Mouse (Mus musculus) adrenal gland, adult 8-10 months (tissue): ENCODE data around the gene 4930505A04Rik. TPM values are rescaled to one million over a fixed set of nuclear protein-coding genes. Genes with fewer than 3 reads are reported as not detected.
"Not testable (repeated sequence)": the region's sequence is repeated elsewhere in the genome, so short reads cannot be mapped to it uniquely, and the experiment has no call there.

Experiments
- DNase-seq: peaks from one replicate; pipeline ENCODE4 v3.0.0; 2022
- total RNA-seq, 4 experiments: library from RNA; stranded (reverse); gene quantifications; 2 replicates each; pipeline ENCODE4 v1.2.4; 2022

4930505A04Rik gene
- total RNA-seq, result under 1 TPM in 3 of 4 experiments, not detected in 1; 0.42 to 0.75 (median 0.67) TPM

GRCm38 (mm10) chr11:30471751-30472593, at the start of gene 4930505A04Rik:
Gene 4930505A04Rik (minus strand): TSS chr11:30471827.
- DNase-seq, result peak; percentile 77

GRCm38 (mm10) chr11:30517133-30517532, 45.5 kb upstream of the 4930505A04Rik start:
- DNase-seq, result no peak

GRCm38 (mm10) chr11:30508178-30508577, 36.6 kb upstream of the 4930505A04Rik start:
- DNase-seq, result no peak

GRCm38 (mm10) chr11:30498738-30499355, 27.2 kb upstream of the 4930505A04Rik start:
- no peak for DNase-seq

- no peak for DNase-seq
Observed at GRCm38 (mm10) chr11:30497151-30497550, 25.5 kb upstream of the 4930505A04Rik start.

- no peak for DNase-seq
Observed at GRCm38 (mm10) chr11:30491515-30492260, 20.1 kb upstream of the 4930505A04Rik start.

GRCm38 (mm10) chr11:30488183-30488582, 16.6 kb upstream of the 4930505A04Rik start:
- no peak for DNase-seq

- DNase-seq, result no peak
Observed at GRCm38 (mm10) chr11:30483286-30483685, 11.7 kb upstream of the 4930505A04Rik start.

- no peak for DNase-seq
Observed at GRCm38 (mm10) chr11:30471187-30471586, 440 bp downstream of the 4930505A04Rik start.

GRCm38 (mm10) chr11:30454331-30454730, 17.3 kb downstream of the 4930505A04Rik start:
- DNase-seq, result no peak

GRCm38 (mm10) chr11:30448126-30448525, 23.5 kb downstream of the 4930505A04Rik start:
- no peak for DNase-seq

- DNase-seq, result no peak
Observed at GRCm38 (mm10) chr11:30447561-30447960, 24.1 kb downstream of the 4930505A04Rik start.

- not testable (repeated sequence) for DNase-seq
Observed at GRCm38 (mm10) chr11:30444192-30444905, 27.3 kb downstream of the 4930505A04Rik start.

GRCm38 (mm10) chr11:30443746-30444145, 27.9 kb downstream of the 4930505A04Rik start:
- no peak for DNase-seq

- no peak for DNase-seq
Observed at GRCm38 (mm10) chr11:30433256-30433950, 38.2 kb downstream of the 4930505A04Rik start.

- peak; percentile 25 for DNase-seq
Observed at GRCm38 (mm10) chr11:30405581-30405980, 66.0 kb downstream of the 4930505A04Rik start.

GRCm38 (mm10) chr11:30404619-30405200, 66.9 kb downstream of the 4930505A04Rik start:
- no peak for DNase-seq

- peak; percentile 7 for DNase-seq
Observed at GRCm38 (mm10) chr11:30394351-30394750, 77.3 kb downstream of the 4930505A04Rik start.

- DNase-seq, result no peak
Observed at GRCm38 (mm10) chr11:30383076-30383475, 88.6 kb downstream of the 4930505A04Rik start.
